Mouse (Mus musculus): ENCODE results near the gene Dmac2. TPM values are rescaled to one million over a fixed set of nuclear protein-coding genes. Genes with fewer than 3 reads are reported as not detected.

Gene Dmac2
- polyA plus RNA-seq, 1 experiment from 2014 or later = 52.0 TPM

DNA sequence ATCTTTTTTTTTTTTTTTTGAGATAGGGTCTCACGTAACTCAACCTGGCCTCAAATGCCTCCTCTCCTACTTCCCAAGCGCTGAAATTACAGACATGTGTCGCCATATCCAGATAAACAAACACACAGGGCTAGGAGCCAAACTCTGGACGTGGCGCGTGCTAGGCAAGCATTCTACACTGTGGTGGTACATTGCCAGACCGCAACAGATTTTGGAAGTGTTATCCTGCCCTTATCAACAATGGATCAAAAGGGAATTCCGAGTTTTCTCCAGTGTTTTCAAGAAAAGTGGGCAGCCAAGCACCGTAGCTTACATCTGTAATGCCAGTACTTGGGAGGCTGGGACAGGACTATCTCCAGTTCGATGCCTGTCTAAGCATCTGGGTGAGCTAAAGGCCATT is 38.6 kb downstream of the Dmac2 start:
- 42% methylated on average over 10 of the region's 10 CpGs for WGBS
- no peak for ATAC-seq
- Histone ChIP-seq H3K27ac (ENCODE audit: low read depth, low read length) (no peak overlapping the region), H3K4me2 (ENCODE audit: low read length) (peak overlapping the region; percentile 84), H3K27me3 (replicated peaks; ENCODE audit: control insufficient read depth, insufficient read depth, low read length) (no peaks in the 10 kb centered on the region), H3K36me3 (ENCODE audit: control insufficient read depth, insufficient read depth, low read length) (no peaks in the 10 kb centered on the region), H3K9me3 (ENCODE audit: control insufficient read depth, low read length) (no peaks in the 10 kb centered on the region), H3K4me1 (ENCODE audit: control insufficient read depth, insufficient read depth, low read depth, low read length) (peaks cover 19% of the 10 kb centered on the region), H3K4me3 (ENCODE audit: low read length) (peak overlapping the region; percentile 78), H3K9ac (ENCODE audit: low read depth, low read length) (peak overlapping the region; percentile 75)

GRCm38 (mm10) chr7:25658657-25659472 is 39.7 kb downstream of the Dmac2 start, which contains the start of the genes Bckdha and Exosc5:
Bckdha (minus strand) TSS chr7:25658981.
Exosc5 (plus strand) TSS chr7:25659164.
- Histone ChIP-seq H3K27ac (ENCODE audit: low read depth, low read length) (peak within 1 kb of the TSS; percentile 83), H3K4me1 (ENCODE audit: control insufficient read depth, insufficient read depth, low read depth, low read length) (peaks cover 19% of the 10 kb centered on the region), H3K36me3 (ENCODE audit: control insufficient read depth, insufficient read depth, low read length) (no peaks in the 10 kb centered on the region), H3K4me3 (ENCODE audit: low read length) (peak within 1 kb of the TSS; percentile 78), H3K9ac (ENCODE audit: low read depth, low read length) (peak within 1 kb of the TSS; percentile 75), H3K4me2 (ENCODE audit: low read length) (peak within 1 kb of the TSS; percentile 89), H3K27me3 (replicated peaks; ENCODE audit: control insufficient read depth, insufficient read depth, low read length) (no peaks in the 10 kb centered on the region), H3K9me3 (ENCODE audit: control insufficient read depth, low read length) (no peaks in the 10 kb centered on the region)
- whole genome bisulfite sequencing = under 1% methylated on average over 50 of the region's 50 CpGs
- ATAC-seq = peak; percentile 98

DNA sequence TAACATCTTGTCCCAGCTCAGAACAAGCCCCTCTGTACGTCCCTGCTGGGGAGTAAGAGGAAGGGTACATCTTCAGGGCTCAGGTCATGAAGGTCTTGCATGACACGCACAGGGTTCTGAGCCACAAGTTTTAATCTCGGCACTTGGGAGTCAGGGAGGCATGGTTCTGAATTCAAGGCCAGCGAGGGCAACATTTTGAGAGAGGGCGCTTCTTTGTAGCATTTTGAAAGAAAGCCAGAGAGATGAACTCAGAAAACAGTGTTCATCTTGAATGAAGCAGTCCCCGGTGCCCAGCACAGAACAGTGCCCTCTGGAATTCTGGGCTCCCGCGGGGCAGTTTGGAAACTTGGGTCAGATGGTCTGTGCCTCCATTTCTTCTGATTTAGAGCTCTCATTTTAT is 47.2 kb downstream of the Dmac2 start:
- no peak overlapping the region for H3K4me2 ChIP-seq (ENCODE audit: low read length)
- no peak overlapping the region for H3K27ac ChIP-seq (ENCODE audit: low read depth, low read length)
- no peaks in the 10 kb centered on the region for H3K9me3 ChIP-seq (ENCODE audit: control insufficient read depth, low read length)
- no peaks in the 10 kb centered on the region for H3K27me3 ChIP-seq (replicated peaks; ENCODE audit: control insufficient read depth, insufficient read depth, low read length)
- H3K4me3 ChIP-seq (ENCODE audit: low read length) = no peak overlapping the region
- no peaks in the 10 kb centered on the region for H3K4me1 ChIP-seq (ENCODE audit: control insufficient read depth, insufficient read depth, low read depth, low read length)
- peaks cover 18% of the 10 kb centered on the region for H3K36me3 ChIP-seq (ENCODE audit: control insufficient read depth, insufficient read depth, low read length)
- WGBS = 95% methylated on average over 8 of the region's 8 CpGs
- H3K9ac ChIP-seq (ENCODE audit: low read depth, low read length) = no peak overlapping the region
- no peak for ATAC-seq

- WGBS = 91% methylated on average over 7 of the region's 10 CpGs
- no peaks in the 10 kb centered on the region for H3K4me1 ChIP-seq (ENCODE audit: control insufficient read depth, insufficient read depth, low read depth, low read length)
- peaks cover 6% of the 10 kb centered on the region; the same call in 1 of the 2 replicates for H3K27me3 ChIP-seq (replicated peaks; ENCODE audit: control insufficient read depth, insufficient read depth, low read length)
- H3K4me2 ChIP-seq (ENCODE audit: low read length) = no peak overlapping the region
- ATAC-seq = no peak
- H3K36me3 ChIP-seq (ENCODE audit: control insufficient read depth, insufficient read depth, low read length) = peaks cover 18% of the 10 kb centered on the region
- no peak overlapping the region for H3K4me3 ChIP-seq (ENCODE audit: low read length)
- no peak overlapping the region for H3K9ac ChIP-seq (ENCODE audit: low read depth, low read length)
- H3K9me3 ChIP-seq (ENCODE audit: control insufficient read depth, low read length) = no peaks in the 10 kb centered on the region
- no peak overlapping the region for H3K27ac ChIP-seq (ENCODE audit: low read depth, low read length)
Measured at GRCm38 (mm10) chr7:25669158-25669557, 49.9 kb downstream of the Dmac2 start.

GRCm38 (mm10) chr7:25669631-25670030 is 50.4 kb downstream of the Dmac2 start:
- no peak overlapping the region for H3K9ac ChIP-seq (ENCODE audit: low read depth, low read length)
- peaks cover 7% of the 10 kb centered on the region; the same call in 1 of the 2 replicates for H3K27me3 ChIP-seq (replicated peaks; ENCODE audit: control insufficient read depth, insufficient read depth, low read length)
- no peak for ATAC-seq
- H3K36me3 ChIP-seq (ENCODE audit: control insufficient read depth, insufficient read depth, low read length) = peaks cover 15% of the 10 kb centered on the region
- no peak overlapping the region for H3K4me2 ChIP-seq (ENCODE audit: low read length)
- no peak overlapping the region for H3K4me3 ChIP-seq (ENCODE audit: low read length)
- no peaks in the 10 kb centered on the region for H3K9me3 ChIP-seq (ENCODE audit: control insufficient read depth, low read length)
- WGBS = 80% methylated on average over 9 of the region's 9 CpGs
- H3K4me1 ChIP-seq (ENCODE audit: control insufficient read depth, insufficient read depth, low read depth, low read length) = no peaks in the 10 kb centered on the region
- no peak overlapping the region for H3K27ac ChIP-seq (ENCODE audit: low read depth, low read length)

DNA sequence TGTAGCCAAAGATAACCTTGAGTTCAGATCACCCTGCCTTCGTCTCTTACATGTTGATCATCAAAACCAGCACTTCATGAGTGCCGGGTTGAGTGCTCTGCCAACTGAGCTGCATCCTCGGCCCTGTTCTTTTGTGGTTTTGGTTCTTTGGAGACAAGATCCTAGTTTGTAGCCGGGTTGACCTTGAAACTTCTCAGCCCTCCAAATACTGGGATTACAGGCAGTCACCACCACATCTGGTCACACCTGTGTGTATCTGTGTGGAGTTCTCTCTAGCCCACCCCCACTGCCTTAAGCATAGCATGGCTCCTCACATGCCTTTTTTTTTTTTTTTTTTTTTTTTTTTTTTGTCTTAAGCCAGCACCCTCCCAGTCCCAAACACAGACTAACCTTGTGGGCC is 50.9 kb downstream of the Dmac2 start:
- Histone ChIP-seq H3K4me3 (ENCODE audit: low read length) (no peak overlapping the region), H3K27ac (ENCODE audit: low read depth, low read length) (no peak overlapping the region), H3K4me2 (ENCODE audit: low read length) (no peak overlapping the region), H3K9me3 (ENCODE audit: control insufficient read depth, low read length) (no peaks in the 10 kb centered on the region), H3K27me3 (replicated peaks; ENCODE audit: control insufficient read depth, insufficient read depth, low read length) (peaks cover 7% of the 10 kb centered on the region; the same call in 1 of the 2 replicates), H3K9ac (ENCODE audit: low read depth, low read length) (no peak overlapping the region), H3K4me1 (ENCODE audit: control insufficient read depth, insufficient read depth, low read depth, low read length) (no peaks in the 10 kb centered on the region), H3K36me3 (ENCODE audit: control insufficient read depth, insufficient read depth, low read length) (peaks cover 14% of the 10 kb centered on the region)
- 95% methylated on average over 4 of the region's 4 CpGs for WGBS
- ATAC-seq = no peak

DNA sequence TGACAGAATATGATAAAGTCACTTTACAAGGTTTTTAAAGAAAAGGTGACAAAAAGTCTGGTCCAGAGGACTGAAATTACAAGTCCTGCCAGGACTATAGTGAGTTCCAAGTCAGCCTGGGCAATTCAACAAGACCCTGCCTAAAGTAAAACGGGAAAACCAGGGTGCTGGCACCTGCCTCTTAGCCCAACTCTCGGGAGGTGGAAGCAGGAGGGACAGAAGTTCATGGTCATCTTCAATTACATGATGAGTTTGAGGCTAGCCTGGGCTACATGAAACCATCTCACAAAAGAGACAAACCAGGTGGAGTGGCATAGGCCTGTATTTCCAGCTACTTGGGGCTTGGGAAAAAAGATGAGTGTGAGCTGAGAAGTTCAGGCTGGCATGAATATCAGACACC is 52.5 kb downstream of the Dmac2 start:
- Histone ChIP-seq H3K4me2 (ENCODE audit: low read length) (no peak overlapping the region), H3K4me1 (ENCODE audit: control insufficient read depth, insufficient read depth, low read depth, low read length) (peaks cover 4% of the 10 kb centered on the region; the same call in 1 of the 2 replicates), H3K27me3 (replicated peaks; ENCODE audit: control insufficient read depth, insufficient read depth, low read length) (peaks cover 7% of the 10 kb centered on the region; the same call in 1 of the 2 replicates), H3K36me3 (ENCODE audit: control insufficient read depth, insufficient read depth, low read length) (peaks cover 7% of the 10 kb centered on the region), H3K4me3 (ENCODE audit: low read length) (no peak overlapping the region), H3K27ac (ENCODE audit: low read depth, low read length) (no peak overlapping the region), H3K9me3 (ENCODE audit: control insufficient read depth, low read length) (no peaks in the 10 kb centered on the region), H3K9ac (ENCODE audit: low read depth, low read length) (no peak overlapping the region)
- no peak for ATAC-seq
- 79% methylated on average over 2 of the region's 2 CpGs for WGBS

- 62% methylated on average over 4 of the region's 4 CpGs for WGBS
Measured at GRCm38 (mm10) chr7:25672442-25672841, 53.2 kb downstream of the Dmac2 start.

GRCm38 (mm10) chr7:25674297-25674696 is 55.1 kb downstream of the Dmac2 start:
- Histone ChIP-seq H3K4me1 (ENCODE audit: control insufficient read depth, insufficient read depth, low read depth, low read length) (peaks cover 4% of the 10 kb centered on the region; the same call in 1 of the 2 replicates), H3K9me3 (ENCODE audit: control insufficient read depth, low read length) (no peaks in the 10 kb centered on the region), H3K9ac (ENCODE audit: low read depth, low read length) (peak overlapping the region; percentile 50), H3K27ac (ENCODE audit: low read depth, low read length) (0 out of 2 replicates have a peak overlapping the region, but pooled peaks have one; percentile 17), H3K4me3 (ENCODE audit: low read length) (peak overlapping the region; percentile 41), H3K27me3 (replicated peaks; ENCODE audit: control insufficient read depth, insufficient read depth, low read length) (peaks cover 9% of the 10 kb centered on the region), H3K4me2 (ENCODE audit: low read length) (peak overlapping the region; percentile 47), H3K36me3 (ENCODE audit: control insufficient read depth, insufficient read depth, low read length) (no peaks in the 10 kb centered on the region; the same call in 1 of the 2 replicates)
- WGBS = 27% methylated on average over 9 of the region's 9 CpGs
- ATAC-seq = peak; percentile 12; the same call in 1 of the 2 replicates

More at GRCm38 (mm10) chr7:25672442-25672841, 53.2 kb downstream of the Dmac2 start:
- Histone ChIP-seq H3K9me3 (ENCODE audit: control insufficient read depth, low read length) (no peaks in the 10 kb centered on the region), H3K9ac (ENCODE audit: low read depth, low read length) (no peak overlapping the region), H3K4me2 (ENCODE audit: low read length) (no peak overlapping the region), H3K36me3 (ENCODE audit: control insufficient read depth, insufficient read depth, low read length) (peaks cover 7% of the 10 kb centered on the region), H3K4me1 (ENCODE audit: control insufficient read depth, insufficient read depth, low read depth, low read length) (peaks cover 4% of the 10 kb centered on the region; the same call in 1 of the 2 replicates), H3K4me3 (ENCODE audit: low read length) (no peak overlapping the region), H3K27me3 (replicated peaks; ENCODE audit: control insufficient read depth, insufficient read depth, low read length) (peaks cover 7% of the 10 kb centered on the region; the same call in 1 of the 2 replicates), H3K27ac (ENCODE audit: low read depth, low read length) (no peak overlapping the region)
- ATAC-seq = no peak

Measured in hindbrain, embryonic 16.5 days (tissue).